Comparison of ENCODE assay signal across 8 mouse cellular contexts in genomic region chr11:3132957-3133356, GRCm38 (mm10).
DNase-seq lines count a peak whose midpoint lies in the region; ATAC-seq and TF ChIP-seq lines count a peak whose summit lies in the region.
"Not testable (repeated sequence)": the region's sequence is repeated elsewhere in the genome, so short reads cannot be mapped to it uniquely, and the experiment has no call there.

No protein-coding gene starts in this region.

- not testable (repeated sequence) for H3K27ac ChIP-seq in forebrain, embryonic 16.5 days (ENCODE audit: low read length); heart, embryonic 14.5 days (replicated peaks in 1 of 2; ENCODE audit: control insufficient read depth in 1 of 2, insufficient read depth in 1 of 2, low read depth in 2 of 2, low read length in 2 of 2); intestine, embryonic 14.5 days (ENCODE audit: low read depth); limb, embryonic 13.5 days; lung, embryonic 14.5 days (ENCODE audit: low read depth); midbrain, embryonic 14.5 days (replicated peaks; ENCODE audit: low read depth, low read length)
- 0 out of 2 replicates have a peak overlapping the region, but pooled peaks have one; percentile 33 for H3K27ac ChIP-seq in small intestine, adult 2 months (ENCODE audit: insufficient read depth, low read depth, low read length)

- not testable (repeated sequence) for H3K36me3 ChIP-seq in forebrain, embryonic 16.5 days (ENCODE audit: control insufficient read depth, insufficient read depth); heart, embryonic 14.5 days (ENCODE audit: control insufficient read depth, insufficient read depth, low read length); intestine, embryonic 14.5 days (ENCODE audit: control insufficient read depth, insufficient read depth, low read length); lung, embryonic 14.5 days (ENCODE audit: insufficient read depth); midbrain, embryonic 14.5 days (ENCODE audit: control insufficient read depth, insufficient read depth, low read length); small intestine, adult 2 months (ENCODE audit: control insufficient read depth, insufficient read depth, low read length)
- peaks cover 12% of the 10 kb centered on the region for H3K36me3 ChIP-seq in limb, embryonic 13.5 days

- ATAC-seq in forebrain, embryonic 16.5 days = 0 out of 2 replicates have a peak, but pooled peaks have one; percentile 1
- ATAC-seq in heart, embryonic 14.5 days (ENCODE audit: insufficient number of reproducible peaks, insufficient read depth, low FRiP score, low read depth) = peak; percentile 3; the same call in 1 of the 2 replicates
- ATAC-seq in intestine, embryonic 14.5 days (replicated peaks; ENCODE audit: low FRiP score, low TSS enrichment, low read depth) = peak; percentile 3; the same call in 1 of the 2 replicates
- ATAC-seq in limb, embryonic 13.5 days (ENCODE audit: low FRiP score, low read depth) = peak; percentile 1; the same call in 1 of the 2 replicates
- ATAC-seq in lung, embryonic 14.5 days (ENCODE audit: insufficient read depth) = 0 out of 2 replicates have a peak, but pooled peaks have one; percentile 1
- peak; percentile 3 for ATAC-seq in midbrain, embryonic 14.5 days (ENCODE audit: low FRiP score, low TSS enrichment)

- peak; percentile 24 for DNase-seq in adrenal gland, postnatal 10 days
- DNase-seq in intestine, embryonic 14.5 days (ENCODE audit: low spot score); lung, embryonic 14.5 days; midbrain, embryonic 14.5 days: not testable (repeated sequence)

- not testable (repeated sequence) for TF ChIP-seq POLR2A in small intestine, adult 2 months (IDR thresholded peaks at IDR 0.05; ENCODE audit: low read depth, low read length)

- not testable (repeated sequence) for TF ChIP-seq CTCF in lung, embryonic 14.5 days (IDR thresholded peaks at IDR 0.05; ENCODE audit: low read depth); small intestine, adult 2 months (IDR thresholded peaks at IDR 0.05; ENCODE audit: extremely low read depth, insufficient read length, insufficient replicate concordance, low read depth, low read length)

- not testable (repeated sequence) for H3K4me2 ChIP-seq in forebrain, embryonic 16.5 days (ENCODE audit: low read length); heart, embryonic 14.5 days (ENCODE audit: low read length); intestine, embryonic 14.5 days (ENCODE audit: low read length); limb, embryonic 13.5 days (replicated peaks); lung, embryonic 14.5 days; midbrain, embryonic 14.5 days (ENCODE audit: low read length)

- peaks cover 13% of the 10 kb centered on the region for H3K9me3 ChIP-seq in forebrain, embryonic 16.5 days (ENCODE audit: control insufficient read depth, low read length)
- not testable (repeated sequence) for H3K9me3 ChIP-seq in heart, embryonic 14.5 days (ENCODE audit: control insufficient read depth, low read length); intestine, embryonic 14.5 days (ENCODE audit: control insufficient read depth, low read length)
- peaks cover 20% of the 10 kb centered on the region for H3K9me3 ChIP-seq in limb, embryonic 13.5 days
- peaks cover 12% of the 10 kb centered on the region for H3K9me3 ChIP-seq in lung, embryonic 14.5 days (ENCODE audit: low read depth, low read length)
- H3K9me3 ChIP-seq in midbrain, embryonic 14.5 days (ENCODE audit: control insufficient read depth, low read length) = peaks cover 14% of the 10 kb centered on the region

- WGBS in forebrain, embryonic 16.5 days = 93% methylated on average over 3 of the region's 3 CpGs
- 75% methylated on average over 3 of the region's 3 CpGs for WGBS in heart, embryonic 14.5 days
- WGBS in intestine, embryonic 14.5 days = 78% methylated on average over 3 of the region's 3 CpGs
- 87% methylated on average over 3 of the region's 3 CpGs for WGBS in limb, embryonic 13.5 days
- 79% methylated on average over 3 of the region's 3 CpGs for WGBS in lung, embryonic 14.5 days
- 90% methylated on average over 3 of the region's 3 CpGs for WGBS in midbrain, embryonic 14.5 days
- 42% methylated on average over 3 of the region's 3 CpGs for WGBS in small intestine, adult 2 months

- not testable (repeated sequence) for H3K4me1 ChIP-seq in forebrain, embryonic 16.5 days (replicated peaks; ENCODE audit: control insufficient read depth, insufficient read depth, low read length); heart, embryonic 14.5 days (ENCODE audit: control insufficient read depth in 2 of 2, insufficient read depth in 2 of 2, low read length in 2 of 2); intestine, embryonic 14.5 days (replicated peaks; ENCODE audit: control insufficient read depth, insufficient read depth, low read length); limb, embryonic 13.5 days; lung, embryonic 14.5 days (ENCODE audit: insufficient read depth); midbrain, embryonic 14.5 days (ENCODE audit: control insufficient read depth, insufficient read depth, low read length); small intestine, adult 2 months (ENCODE audit: control insufficient read depth, insufficient read depth, insufficient read length, low read length)

- H3K4me3 ChIP-seq in forebrain, embryonic 16.5 days (replicated peaks; ENCODE audit: low read length); heart, embryonic 14.5 days (ENCODE audit: control insufficient read depth in 1 of 2, insufficient read depth in 1 of 2, low read depth in 1 of 2, low read length in 2 of 2); intestine, embryonic 14.5 days (ENCODE audit: low read depth, low read length); limb, embryonic 13.5 days; lung, embryonic 14.5 days (ENCODE audit: low read depth, low read length); midbrain, embryonic 14.5 days (replicated peaks; ENCODE audit: low read depth, low read length); small intestine, adult 2 months (ENCODE audit: low read depth, low read length): not testable (repeated sequence)

- not testable (repeated sequence) for H3K9ac ChIP-seq in forebrain, embryonic 16.5 days (replicated peaks; ENCODE audit: low read depth, low read length); heart, embryonic 14.5 days (ENCODE audit: low read length); intestine, embryonic 14.5 days (ENCODE audit: low read length); limb, embryonic 13.5 days; lung, embryonic 14.5 days; midbrain, embryonic 14.5 days (replicated peaks; ENCODE audit: low read length)

- H3K27me3 ChIP-seq in forebrain, embryonic 16.5 days (replicated peaks; ENCODE audit: control insufficient read depth, insufficient read depth, low read length); heart, embryonic 14.5 days (ENCODE audit: control insufficient read depth, insufficient read depth, low read length); intestine, embryonic 14.5 days (replicated peaks; ENCODE audit: control insufficient read depth, insufficient read depth, low read length); limb, embryonic 13.5 days; lung, embryonic 14.5 days (ENCODE audit: insufficient read depth, low read length); midbrain, embryonic 14.5 days (ENCODE audit: control insufficient read depth, insufficient read depth, low read length); small intestine, adult 2 months (ENCODE audit: control insufficient read depth, insufficient read depth, low read length): not testable (repeated sequence)
